Mouse (Mus musculus): ENCODE data around the gene Sec13.
A peak's percentile ranks its signal among the peaks of the same experiment; 100 is the strongest.

Sec13 gene

GRCm38 (mm10) chr6:113697222-113698205 is 43.0 kb downstream of the Sec13 start:
- peak; percentile 37 for DNase-seq

- DNase-seq = peak; percentile 96
Measured at GRCm38 (mm10) chr6:113696582-113697221, 43.8 kb downstream of the Sec13 start, which contains the start of gene Tatdn2. Gene Tatdn2, plus strand, starts transcription at chr6:113697050.

GRCm38 (mm10) chr6:113695766-113696355 is 44.7 kb downstream of the Sec13 start:
- no peak for DNase-seq

- no peak for DNase-seq
Measured at GRCm38 (mm10) chr6:113695203-113695602, 45.3 kb downstream of the Sec13 start.

- no peak for DNase-seq
Measured at GRCm38 (mm10) chr6:113693377-113693776, 47.2 kb downstream of the Sec13 start.

GRCm38 (mm10) chr6:113692661-113693133 is 47.8 kb downstream of the Sec13 start:
- no peak for DNase-seq

GRCm38 (mm10) chr6:113691084-113691462 is 49.5 kb downstream of the Sec13 start:
- DNase-seq = no peak

- no peak for DNase-seq
Measured at GRCm38 (mm10) chr6:113690400-113691083, 50.0 kb downstream of the Sec13 start.

- no peak for DNase-seq
Measured at GRCm38 (mm10) chr6:113690008-113690399, 50.5 kb downstream of the Sec13 start.

GRCm38 (mm10) chr6:113686551-113687125 is 53.9 kb downstream of the Sec13 start:
- no peak for DNase-seq

GRCm38 (mm10) chr6:113683081-113683825 is 57.3 kb downstream of the Sec13 start:
- no peak for DNase-seq

GRCm38 (mm10) chr6:113681271-113681670 is 59.3 kb downstream of the Sec13 start:
- DNase-seq = peak; percentile 58

- no peak for DNase-seq
Measured at GRCm38 (mm10) chr6:113679993-113680566, 60.5 kb downstream of the Sec13 start.

- no peak for DNase-seq
Measured at GRCm38 (mm10) chr6:113678246-113679012, 62.1 kb downstream of the Sec13 start.

All from cerebellum, adult 11 months (tissue).